Mouse (Mus musculus) heart, embryonic 11.5 days (tissue): ENCODE measurements at regions not wholly inside any gene's neighbourhood (a gene's known extent, or its start where the extent isn't known, plus 50 kb on each side); places are given as distances from the start of the nearest gene placed in this dataset.

Experiments
- ATAC-seq: fragments of 200-750 bp; cut with Nextera tagmentation; replicated peaks from 2 replicates; pipeline ENCODE4 v1.8.0; 2017; ENCODE audit warnings: moderate library complexity; ENCODE audit not compliant: insufficient number of reproducible peaks, low FRiP score, low TSS enrichment
- H3K27ac ChIP-seq: fragments of 300-500 bp; sonication (generic); 2 replicates; pipeline ENCODE4 v1.5.1; 2014; ENCODE audit warnings: mild to moderate bottlenecking, low read depth, low read length
- H3K27me3 ChIP-seq: fragments of 300-500 bp; sonication (generic); 2 replicates; pipeline ENCODE4 v1.6.1; 2014; ENCODE audit warnings: mild to moderate bottlenecking, low read length, mixed read lengths; ENCODE audit not compliant: control insufficient read depth, insufficient read depth
- H3K36me3 ChIP-seq: fragments of 300-500 bp; sonication (generic); 2 replicates; pipeline ENCODE4 v1.6.1; 2014; ENCODE audit warnings: mild to moderate bottlenecking, low read length, moderate library complexity, mixed read lengths; ENCODE audit not compliant: control insufficient read depth, insufficient read depth
- H3K4me1 ChIP-seq: fragments of 300-500 bp; sonication (generic); 2 replicates; pipeline ENCODE4 v1.6.1; 2014; ENCODE audit warnings: low read length; ENCODE audit not compliant: control insufficient read depth, insufficient read depth
- H3K4me2 ChIP-seq: fragments of 300-500 bp; sonication (generic); 2 replicates; pipeline ENCODE4 v1.6.1; 2014; ENCODE audit warnings: mild to moderate bottlenecking, moderate library complexity
- H3K4me3 ChIP-seq: fragments of 300-500 bp; sonication (generic); 2 replicates; pipeline ENCODE4 v1.5.1; 2014; ENCODE audit warnings: low read depth, low read length
- H3K9ac ChIP-seq: fragments of 300-500 bp; sonication (generic); 2 replicates; pipeline ENCODE4 v1.6.1; 2014; ENCODE audit warnings: mild to moderate bottlenecking, low read depth, low read length, moderate library complexity
- H3K9me3 ChIP-seq: fragments of 300-500 bp; sonication (generic); replicated peaks from 2 replicates; pipeline ENCODE4 v1.6.1; 2016; ENCODE audit warnings: low read length; ENCODE audit not compliant: control insufficient read depth
- WGBS: fragments of 180-500 bp; shearing (Covaris S2); extraction: QIAGEN DNeasy Blood & Tissue Kit; methylation state at CpG from one replicate; pipeline ENCODE4 v1.1.7; 2014; ENCODE audit not compliant: insufficient replicate concordance; 5-methylcytosine and 5-hydroxymethylcytosine counted together

GRCm38 (mm10) chr5:119763337-119763736 lies 69.1 kb upstream of the Tbx5 start:
- Histone ChIP-seq H3K4me3 (no peak overlapping the region), H3K27me3 (no peaks in the 10 kb centered on the region), H3K36me3 (no peaks in the 10 kb centered on the region), H3K27ac (no peak overlapping the region), H3K9ac (no peak overlapping the region), H3K4me1 (no peaks in the 10 kb centered on the region), H3K9me3 (no peaks in the 10 kb centered on the region), H3K4me2 (no peak overlapping the region)
- ATAC-seq = no peak
- WGBS = 65% methylated on average over 7 of the region's 7 CpGs

GRCm38 (mm10) chr5:119766372-119766771 lies 66.1 kb upstream of the Tbx5 start:
- Histone ChIP-seq H3K27me3 (no peaks in the 10 kb centered on the region), H3K36me3 (no peaks in the 10 kb centered on the region), H3K27ac (no peak overlapping the region), H3K9ac (no peak overlapping the region), H3K4me2 (no peak overlapping the region), H3K4me3 (no peak overlapping the region), H3K9me3 (no peaks in the 10 kb centered on the region), H3K4me1 (no peaks in the 10 kb centered on the region; the same call in 1 of the 2 replicates)
- 30% methylated on average over 13 of the region's 13 CpGs for WGBS
- no peak for ATAC-seq

- Histone ChIP-seq H3K36me3 (no peaks in the 10 kb centered on the region), H3K27me3 (no peaks in the 10 kb centered on the region), H3K4me1 (no peaks in the 10 kb centered on the region; the same call in 1 of the 2 replicates), H3K9ac (no peak overlapping the region), H3K27ac (no peak overlapping the region), H3K4me3 (no peak overlapping the region), H3K4me2 (no peak overlapping the region), H3K9me3 (no peaks in the 10 kb centered on the region)
- ATAC-seq = no peak
- 43% methylated on average over 2 of the region's 2 CpGs for WGBS
These were observed 61.5 kb upstream of the Tbx5 start for GRCm38 (mm10) chr5:119770951-119771350.

- Histone ChIP-seq H3K4me3 (no peak overlapping the region), H3K9me3 (no peaks in the 10 kb centered on the region), H3K36me3 (no peaks in the 10 kb centered on the region), H3K4me2 (no peak overlapping the region), H3K27ac (no peak overlapping the region), H3K9ac (no peak overlapping the region), H3K4me1 (no peaks in the 10 kb centered on the region), H3K27me3 (peaks cover 4% of the 10 kb centered on the region; the same call in 1 of the 2 replicates)
- ATAC-seq = no peak
- 59% methylated on average over 9 of the region's 9 CpGs for WGBS
These were observed 56.2 kb upstream of the Tbx5 start for GRCm38 (mm10) chr5:119776106-119776887.

- 16% methylated on average over 2 of the region's 2 CpGs for WGBS
- no peaks in the 10 kb centered on the region for H3K4me1 ChIP-seq
- H3K4me2 ChIP-seq = no peak overlapping the region
- no peaks in the 10 kb centered on the region for H3K9me3 ChIP-seq
- H3K27me3 ChIP-seq = peaks cover 4% of the 10 kb centered on the region; the same call in 1 of the 2 replicates
- no peak for ATAC-seq
- H3K9ac ChIP-seq = no peak overlapping the region
- H3K36me3 ChIP-seq = no peaks in the 10 kb centered on the region
- no peak overlapping the region for H3K27ac ChIP-seq
- no peak overlapping the region for H3K4me3 ChIP-seq
These were observed 54.6 kb upstream of the Tbx5 start for GRCm38 (mm10) chr5:119777836-119778235.

- no peak overlapping the region for H3K9ac ChIP-seq
- no peaks in the 10 kb centered on the region for H3K4me1 ChIP-seq
- WGBS = 52% methylated on average over 5 of the region's 5 CpGs
- no peak overlapping the region for H3K4me3 ChIP-seq
- no peak overlapping the region for H3K27ac ChIP-seq
- H3K9me3 ChIP-seq = no peaks in the 10 kb centered on the region
- peaks cover 4% of the 10 kb centered on the region; the same call in 1 of the 2 replicates for H3K27me3 ChIP-seq
- H3K4me2 ChIP-seq = no peak overlapping the region
- no peak for ATAC-seq
- H3K36me3 ChIP-seq = no peaks in the 10 kb centered on the region
These were observed 51.1 kb upstream of the Tbx5 start for GRCm38 (mm10) chr5:119781375-119781774.
